Mouse (Mus musculus): ENCODE measurements at regions not wholly inside any gene's neighbourhood (a gene's known extent, or its start where the extent isn't known, plus 50 kb on each side); places are given as distances from the start of the nearest gene placed in this dataset.

- peaks cover 0 to 8% of the 10 kb centered on the region in 2 experiments; a peak in 1 of 4 replicates for H3K4me1 ChIP-seq (ENCODE audit: control insufficient read depth in 1 of 2, insufficient read depth in 2 of 2, low read length in 2 of 2)
- no peaks in the 10 kb centered on the region for H3K79me2 ChIP-seq (ENCODE audit: control insufficient read depth, insufficient read depth, low read length, poor library complexity)
- peaks cover 0 to 1% of the 10 kb centered on the region in 2 experiments; a peak in 1 of 4 replicates for H3K27me3 ChIP-seq (ENCODE audit: control insufficient read depth in 1 of 2, insufficient read depth in 2 of 2, low read length in 2 of 2)
- no peak overlapping the region for H3K9ac ChIP-seq (ENCODE audit: control insufficient read depth, low read depth, low read length, poor library complexity, severe bottlenecking)
- no peaks in the 10 kb centered on the region for H3K9me3 ChIP-seq (replicated peaks; ENCODE audit: insufficient read depth, low read length)
- H3K4me3 ChIP-seq (ENCODE audit: control insufficient read depth in 1 of 2, insufficient read depth in 1 of 2, low read depth in 2 of 2, low read length in 2 of 2): no peak overlapping the region
- H3K27ac ChIP-seq (ENCODE audit: control insufficient read depth, low read depth, low read length): no peak overlapping the region
- H3K36me3 ChIP-seq (ENCODE audit: control insufficient read depth in 1 of 2, insufficient read depth in 2 of 2, low read length in 2 of 2): peaks cover 0 to 5% of the 10 kb centered on the region in 2 experiments; a peak in 2 of 4 replicates
- no peak for DNase-seq (ENCODE audit: low read depth, low spot score)
- TF ChIP-seq POLR2AphosphoS2 (IDR thresholded peaks at IDR 0.05; ENCODE audit: low read length): no peak
- TF ChIP-seq GABPA (IDR thresholded peaks at IDR 0.05; ENCODE audit: low read depth, low read length): no peak
- TF ChIP-seq POLR2A (IDR thresholded peaks at IDR 0.05; ENCODE audit: control insufficient read depth in 1 of 2, insufficient read depth in 1 of 2, low read depth in 1 of 2, low read length in 2 of 2, poor library complexity in 1 of 2): no peak
- TF ChIP-seq MAX (IDR thresholded peaks at IDR 0.05; ENCODE audit: low read length): no peak
- no peak for TF ChIP-seq NRF1 (IDR thresholded peaks at IDR 0.05; ENCODE audit: insufficient read depth, low read depth, low read length, poor library complexity, severe bottlenecking)
- no peak for TF ChIP-seq MAFK (IDR thresholded peaks at IDR 0.05; ENCODE audit: borderline replicate concordance, low read depth, low read length)
- no peak for TF ChIP-seq ZMIZ1 (IDR thresholded peaks at IDR 0.05; ENCODE audit: low read depth, low read length)
- TF ChIP-seq KAT2A (conservative IDR thresholded peaks at IDR 0.05; ENCODE audit: low read depth, low read length): no peak
- no peak for TF ChIP-seq EP300 (IDR thresholded peaks at IDR 0.05; ENCODE audit: low read depth in 1 of 2, low read length in 2 of 2)
- TF ChIP-seq MXI1 (IDR thresholded peaks at IDR 0.05; ENCODE audit: low read depth, low read length): no peak
Observed at GRCm38 (mm10) chr3:51064201-51064600, 160.0 kb upstream of the Noct start.

- no peak for TF ChIP-seq ZC3H11A (IDR thresholded peaks at IDR 0.05; ENCODE audit: low read depth, low read length)
- TF ChIP-seq MYB (IDR thresholded peaks at IDR 0.05; ENCODE audit: low read depth, low read length): no peak
- TF ChIP-seq CHD2 (IDR thresholded peaks at IDR 0.05; ENCODE audit: low read length): no peak
- no peak for TF ChIP-seq RAD21 (IDR thresholded peaks at IDR 0.05; ENCODE audit: low read depth, low read length)
- no peak for TF ChIP-seq KAT2A (conservative IDR thresholded peaks at IDR 0.05; ENCODE audit: low read depth, low read length)
- no peak for TF ChIP-seq POLR2AphosphoS2 (IDR thresholded peaks at IDR 0.05; ENCODE audit: low read length)
- TF ChIP-seq MEF2A (IDR thresholded peaks at IDR 0.05; ENCODE audit: extremely low read depth, insufficient replicate concordance, low read depth, low read length, poor library complexity, severe bottlenecking): no peak
- no peak for TF ChIP-seq NELFE (IDR thresholded peaks at IDR 0.05; ENCODE audit: low read depth, low read length)
- TF ChIP-seq ZNF384 (IDR thresholded peaks at IDR 0.05; ENCODE audit: low read depth, low read length): no peak
- no peak for TF ChIP-seq TBP (IDR thresholded peaks at IDR 0.05; ENCODE audit: low read depth, low read length)
- TF ChIP-seq USF2 (IDR thresholded peaks at IDR 0.05; ENCODE audit: borderline replicate concordance in 1 of 2, insufficient read depth in 1 of 2, low read depth in 1 of 2, low read length in 2 of 2): no peak
- TF ChIP-seq MXI1 (IDR thresholded peaks at IDR 0.05; ENCODE audit: low read depth, low read length): no peak
- TF ChIP-seq MYC (IDR thresholded peaks at IDR 0.05; ENCODE audit: low read depth, low read length): no peak
- TF ChIP-seq HCFC1 (IDR thresholded peaks at IDR 0.05; ENCODE audit: low read depth, low read length): no peak
- TF ChIP-seq ETS1 (IDR thresholded peaks at IDR 0.05; ENCODE audit: low read depth, low read length): no peak
- no peak for TF ChIP-seq MAZ (IDR thresholded peaks at IDR 0.05; ENCODE audit: low read depth, low read length)
- TF ChIP-seq NRF1 (IDR thresholded peaks at IDR 0.05; ENCODE audit: insufficient read depth, low read depth, low read length, poor library complexity, severe bottlenecking): no peak
- H3K27me3 ChIP-seq (ENCODE audit: control insufficient read depth in 1 of 2, insufficient read depth in 2 of 2, low read length in 2 of 2): 0 out of 4 replicates have a peak, but pooled peaks cover 0 to 1% of the 10 kb centered on the region in 2 experiments
Observed at GRCm38 (mm10) chr3:51066373-51066772, 157.9 kb upstream of the Noct start.

More at GRCm38 (mm10) chr3:51066373-51066772, 157.9 kb upstream of the Noct start:
- peaks cover 0 to 5% of the 10 kb centered on the region in 2 experiments; a peak in 2 of 4 replicates for H3K36me3 ChIP-seq (ENCODE audit: control insufficient read depth in 1 of 2, insufficient read depth in 2 of 2, low read length in 2 of 2)
- H3K4me3 ChIP-seq (ENCODE audit: control insufficient read depth in 1 of 2, insufficient read depth in 1 of 2, low read depth in 2 of 2, low read length in 2 of 2): no peak overlapping the region
- no peak overlapping the region for H3K9ac ChIP-seq (ENCODE audit: control insufficient read depth, low read depth, low read length, poor library complexity, severe bottlenecking)
- no peak overlapping the region for H3K27ac ChIP-seq (ENCODE audit: control insufficient read depth, low read depth, low read length)
- peaks cover 0 to 8% of the 10 kb centered on the region in 2 experiments; a peak in 1 of 4 replicates for H3K4me1 ChIP-seq (ENCODE audit: control insufficient read depth in 1 of 2, insufficient read depth in 2 of 2, low read length in 2 of 2)
- peak; percentile 24 for DNase-seq (ENCODE audit: low read depth, low spot score)
- no peaks in the 10 kb centered on the region for H3K79me2 ChIP-seq (ENCODE audit: control insufficient read depth, insufficient read depth, low read length, poor library complexity)
- no peaks in the 10 kb centered on the region for H3K9me3 ChIP-seq (replicated peaks; ENCODE audit: insufficient read depth, low read length)

Data from MEL (cell line).